Mouse (Mus musculus) frontal cortex, postnatal 14 days (tissue): ENCODE results near the gene Prkca.

ENCODE experiments used
- DNase-seq, 2 experiments: peaks; one replicate each; pipeline ENCODE4 v3.0.0; 2022; ENCODE audit warnings: low spot score in 2 of 2

Prkca gene

GRCm38 (mm10) chr11:108206602-108207001 is 137.1 kb downstream of the Prkca start:
- no peak for DNase-seq

GRCm38 (mm10) chr11:108204895-108205248 is 138.9 kb downstream of the Prkca start:
- DNase-seq: no peak

- no peak for DNase-seq
These were observed 139.4 kb downstream of the Prkca start for GRCm38 (mm10) chr11:108204202-108204894.

- DNase-seq: no peak
These were observed 140.9 kb downstream of the Prkca start for GRCm38 (mm10) chr11:108202835-108203234.

GRCm38 (mm10) chr11:108200679-108201586 is 142.8 kb downstream of the Prkca start:
- no peak for DNase-seq

GRCm38 (mm10) chr11:108199429-108199985 is 144.2 kb downstream of the Prkca start:
- DNase-seq: no peak

GRCm38 (mm10) chr11:108198592-108198991 is 145.1 kb downstream of the Prkca start:
- DNase-seq: no peak

- DNase-seq: no peak
These were observed 146.1 kb downstream of the Prkca start for GRCm38 (mm10) chr11:108197427-108198218.

GRCm38 (mm10) chr11:108196796-108197195 is 146.9 kb downstream of the Prkca start:
- no peak for DNase-seq

- no peak for DNase-seq
These were observed 153.4 kb downstream of the Prkca start for GRCm38 (mm10) chr11:108190298-108190697.

- no peak for DNase-seq
These were observed 154.4 kb downstream of the Prkca start for GRCm38 (mm10) chr11:108189362-108189761.

- no peak for DNase-seq
These were observed 161.3 kb downstream of the Prkca start for GRCm38 (mm10) chr11:108182421-108182820.

GRCm38 (mm10) chr11:108181012-108181713 is 162.6 kb downstream of the Prkca start:
- no peak for DNase-seq

- no peak for DNase-seq
These were observed 164.9 kb downstream of the Prkca start for GRCm38 (mm10) chr11:108178802-108179201.

- no peak for DNase-seq
These were observed 165.5 kb downstream of the Prkca start for GRCm38 (mm10) chr11:108178258-108178657.

GRCm38 (mm10) chr11:108176715-108177114 is 167.0 kb downstream of the Prkca start:
- DNase-seq: no peak

GRCm38 (mm10) chr11:108171917-108172316 is 171.8 kb downstream of the Prkca start:
- no peak for DNase-seq

GRCm38 (mm10) chr11:108171260-108171659 is 172.5 kb downstream of the Prkca start:
- no peak for DNase-seq

GRCm38 (mm10) chr11:108170107-108170506 is 173.6 kb downstream of the Prkca start:
- DNase-seq: no peak

GRCm38 (mm10) chr11:108165725-108166124 is 178.0 kb downstream of the Prkca start:
- no peak for DNase-seq

- no peak for DNase-seq
These were observed 181.1 kb downstream of the Prkca start for GRCm38 (mm10) chr11:108162639-108163038.
